Mouse (Mus musculus) midbrain, embryonic 16.5 days (tissue): ENCODE measurements around the gene Cux2. TPM values are rescaled to one million over a fixed set of nuclear protein-coding genes. Genes with fewer than 3 reads are reported as not detected.
A peak's percentile ranks its signal among the peaks of the same experiment; 100 is the strongest.

Source experiments
- ATAC-seq: fragments of 200-750 bp; cut with Nextera tagmentation; 2 replicates; pipeline ENCODE4 v1.8.0; 2017; ENCODE audit warnings: moderate TSS enrichment
- H3K27ac ChIP-seq: fragments of 300-500 bp; sonication (generic); 2 replicates; pipeline ENCODE4 v1.5.1; 2014; ENCODE audit warnings: mild to moderate bottlenecking, low read length, mixed read lengths
- H3K27me3 ChIP-seq: fragments of 300-500 bp; sonication (generic); 2 replicates; pipeline ENCODE4 v1.6.1; 2014; ENCODE audit warnings: low read depth, low read length, mixed read lengths; ENCODE audit not compliant: control insufficient read depth, insufficient read depth
- H3K36me3 ChIP-seq: fragments of 300-500 bp; sonication (generic); 2 replicates; pipeline ENCODE4 v1.6.1; 2014; ENCODE audit warnings: mild to moderate bottlenecking, low read length, moderate library complexity, mixed read lengths; ENCODE audit not compliant: control insufficient read depth, insufficient read depth
- H3K4me1 ChIP-seq: fragments of 300-500 bp; sonication (generic); 2 replicates; pipeline ENCODE4 v1.6.1; 2014; ENCODE audit warnings: mild to moderate bottlenecking, low read length, mixed read lengths; ENCODE audit not compliant: control insufficient read depth, insufficient read depth
- H3K4me2 ChIP-seq: fragments of 300-500 bp; sonication (generic); 2 replicates; pipeline ENCODE4 v1.6.1; 2014; ENCODE audit warnings: mild to moderate bottlenecking, low read length, mixed read lengths
- H3K4me3 ChIP-seq: fragments of 300-500 bp; sonication (generic); 2 replicates; pipeline ENCODE4 v1.5.1; 2014; ENCODE audit warnings: low read depth, mild to moderate bottlenecking, low read length, moderate library complexity, mixed read lengths
- H3K9ac ChIP-seq: fragments of 300-500 bp; sonication (generic); 2 replicates; pipeline ENCODE4 v1.6.1; 2014; ENCODE audit warnings: low read depth, low read length, mixed read lengths
- H3K9me3 ChIP-seq: fragments of 300-500 bp; sonication (generic); replicated peaks from 2 replicates; pipeline ENCODE4 v1.6.1; 2014; ENCODE audit warnings: mild to moderate bottlenecking, low read length, mixed read lengths; ENCODE audit not compliant: control insufficient read depth, poor library complexity, severe bottlenecking
- WGBS: fragments of 180-500 bp; shearing (Covaris S2); extraction: QIAGEN DNeasy Blood & Tissue Kit; methylation state at CpG from one replicate; pipeline ENCODE4 v1.1.7; 2014; 5-methylcytosine and 5-hydroxymethylcytosine counted together
- polyA plus RNA-seq: library from polyadenylated mRNA; unstranded; fragments of >200 nt; fragmentation: Nextera tagmentation; extraction: Ambion mirVana; gene quantifications from 2 replicates; pipeline ENCODE4 v1.2.1, GENCODE M21; 2015

Gene Cux2
- polyA plus RNA-seq, 1 experiment from 2014 or later, result 20.2 TPM

DNA sequence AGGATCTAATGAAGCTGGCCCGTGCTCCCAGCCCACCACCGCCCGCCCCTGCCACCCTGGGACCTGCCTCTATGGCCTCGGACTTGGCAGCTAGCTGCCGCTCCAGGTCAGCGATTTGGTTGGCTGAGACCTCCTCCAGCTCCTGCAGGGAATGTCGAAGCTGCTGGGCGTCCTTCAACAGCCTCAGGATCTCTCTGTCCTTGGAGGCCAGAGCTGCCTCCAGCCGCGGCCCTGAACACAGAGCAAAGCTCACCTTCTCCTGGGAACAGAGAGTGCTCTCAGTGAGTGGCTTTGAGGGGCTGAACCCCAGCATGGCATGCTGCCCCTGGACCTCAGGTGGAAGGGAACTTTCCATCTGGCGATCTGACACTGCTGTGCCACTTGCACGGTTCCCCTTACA, 173.0 kb downstream of the Cux2 start:
- peaks cover 10% of the 10 kb centered on the region; the same call in 1 of the 2 replicates for H3K36me3 ChIP-seq
- H3K4me1 ChIP-seq, result no peaks in the 10 kb centered on the region
- no peaks in the 10 kb centered on the region for H3K27me3 ChIP-seq
- 85% methylated on average over 12 of the region's 12 CpGs for WGBS
- no peak overlapping the region for H3K4me2 ChIP-seq
- H3K9me3 ChIP-seq, result no peaks in the 10 kb centered on the region
- H3K4me3 ChIP-seq, result no peak overlapping the region
- no peak overlapping the region for H3K27ac ChIP-seq
- ATAC-seq, result no peak
- H3K9ac ChIP-seq, result no peak overlapping the region

DNA sequence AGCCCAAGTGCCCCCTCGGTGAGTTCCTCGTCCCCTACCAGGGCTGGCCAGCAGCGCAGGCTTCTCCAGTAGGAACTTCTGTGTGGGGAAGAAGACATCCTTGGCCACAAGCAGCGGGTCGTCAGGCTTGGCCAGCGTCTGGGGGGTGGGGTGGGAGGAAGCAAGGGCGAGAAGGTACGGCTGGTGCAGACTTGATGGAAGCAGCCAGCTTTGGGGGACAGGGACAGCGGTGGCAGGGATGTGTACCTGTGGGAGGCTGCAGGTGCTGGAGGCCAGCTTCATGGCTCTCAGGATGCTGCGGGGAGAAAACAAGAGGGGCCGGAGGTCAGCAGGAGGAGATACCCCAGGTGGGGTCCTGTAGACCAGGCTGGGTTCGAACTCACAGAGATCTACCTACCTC, 174.9 kb downstream of the Cux2 start:
- 86% methylated on average over 12 of the region's 12 CpGs for WGBS
- H3K9me3 ChIP-seq, result no peaks in the 10 kb centered on the region
- H3K27me3 ChIP-seq, result no peaks in the 10 kb centered on the region
- no peaks in the 10 kb centered on the region for H3K4me1 ChIP-seq
- H3K27ac ChIP-seq, result no peak overlapping the region
- H3K4me2 ChIP-seq, result no peak overlapping the region
- H3K36me3 ChIP-seq, result peaks cover 10% of the 10 kb centered on the region; the same call in 1 of the 2 replicates
- no peak overlapping the region for H3K9ac ChIP-seq
- ATAC-seq, result no peak
- no peak overlapping the region for H3K4me3 ChIP-seq

GRCm38 (mm10) chr5:121872158-121872557, 177.7 kb downstream of the Cux2 start:
- peak; percentile 55; the same call in 1 of the 2 replicates for ATAC-seq
- Histone ChIP-seq H3K27ac (no peak overlapping the region), H3K4me1 (no peaks in the 10 kb centered on the region), H3K9me3 (no peaks in the 10 kb centered on the region), H3K27me3 (no peaks in the 10 kb centered on the region), H3K9ac (no peak overlapping the region), H3K4me3 (no peak overlapping the region), H3K4me2 (no peak overlapping the region), H3K36me3 (peaks cover 24% of the 10 kb centered on the region)
- 5% methylated on average over 4 of the region's 4 CpGs for WGBS

DNA sequence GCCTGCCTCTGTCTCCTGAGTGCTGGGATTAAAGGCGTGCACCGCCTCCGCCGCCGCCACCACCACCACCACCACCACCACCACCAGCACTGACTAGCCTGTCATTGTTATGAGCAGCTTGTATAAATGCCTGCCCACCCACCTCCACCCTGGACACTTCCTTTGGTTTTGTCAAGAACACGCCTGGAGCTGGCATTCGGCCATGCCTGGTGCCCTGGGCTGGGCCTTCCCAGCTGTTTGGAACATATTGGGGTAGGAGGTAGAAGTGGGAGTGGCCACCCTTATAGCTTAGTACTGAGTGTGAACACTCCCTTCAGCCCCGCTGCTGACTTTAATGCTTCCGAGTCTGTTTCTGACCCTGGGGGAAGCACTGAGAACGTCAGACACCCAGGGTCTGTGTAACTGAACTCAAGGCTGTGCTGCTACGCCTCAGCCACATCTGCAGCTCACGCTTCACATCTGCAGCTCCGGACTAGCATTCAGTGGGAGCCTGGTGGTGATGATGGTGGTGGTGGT, 178.3 kb downstream of the Cux2 start:
- no peak overlapping the region for H3K9ac ChIP-seq
- peaks cover 24% of the 10 kb centered on the region for H3K36me3 ChIP-seq

GRCm38 (mm10) chr5:121870832-121871231, 179.1 kb downstream of the Cux2 start:
- no peak for ATAC-seq
- H3K4me1 ChIP-seq, result no peaks in the 10 kb centered on the region
- no peak overlapping the region for H3K27ac ChIP-seq
- no peaks in the 10 kb centered on the region for H3K9me3 ChIP-seq
- no peak overlapping the region for H3K4me3 ChIP-seq
- 74% methylated on average over 6 of the region's 6 CpGs for WGBS
- no peak overlapping the region for H3K9ac ChIP-seq
- H3K4me2 ChIP-seq, result no peak overlapping the region
- H3K27me3 ChIP-seq, result no peaks in the 10 kb centered on the region
- peaks cover 20% of the 10 kb centered on the region for H3K36me3 ChIP-seq

More for the DNA sequence above, 178.3 kb downstream of the Cux2 start:
- 90% methylated on average over 13 of the region's 13 CpGs for whole genome bisulfite sequencing
- H3K27ac ChIP-seq, result no peak overlapping the region
- H3K4me1 ChIP-seq, result no peaks in the 10 kb centered on the region
- H3K4me3 ChIP-seq, result no peak overlapping the region
- no peak overlapping the region for H3K4me2 ChIP-seq
- H3K27me3 ChIP-seq, result no peaks in the 10 kb centered on the region
- no peaks in the 10 kb centered on the region for H3K9me3 ChIP-seq
- no peak for ATAC-seq

- no peaks in the 10 kb centered on the region for H3K9me3 ChIP-seq
- no peak overlapping the region for H3K27ac ChIP-seq
- no peak overlapping the region for H3K4me2 ChIP-seq
- H3K4me1 ChIP-seq, result no peaks in the 10 kb centered on the region
- H3K4me3 ChIP-seq, result no peak overlapping the region
- H3K9ac ChIP-seq, result no peak overlapping the region
- no peak for ATAC-seq
- WGBS, result 78% methylated on average over 5 of the region's 5 CpGs
- H3K36me3 ChIP-seq, result peaks cover 16% of the 10 kb centered on the region
- H3K27me3 ChIP-seq, result no peaks in the 10 kb centered on the region
Measured at GRCm38 (mm10) chr5:121867963-121868362, 181.9 kb downstream of the Cux2 start.

DNA sequence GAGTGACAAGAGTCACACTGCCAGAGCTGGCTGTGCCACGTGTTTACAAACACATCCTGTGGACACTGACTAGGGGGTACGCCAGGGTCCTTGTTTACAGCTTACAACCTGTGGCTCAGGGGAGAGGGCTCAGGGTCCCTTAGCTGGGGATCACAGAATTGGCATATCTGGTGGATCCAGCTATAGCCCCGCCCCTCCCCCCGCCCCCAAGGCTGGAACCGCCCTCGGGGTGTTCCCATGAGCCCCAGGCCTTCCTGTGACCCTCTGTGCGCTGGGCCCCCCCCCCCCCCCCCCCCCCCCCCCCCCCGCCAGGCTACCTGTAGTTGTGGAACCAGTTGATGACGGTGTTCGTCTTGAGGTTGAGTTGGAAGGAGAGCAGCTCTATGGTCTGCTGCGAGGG, 185.6 kb downstream of the Cux2 start:
- 17% methylated on average over 4 of the region's 11 CpGs for WGBS
- ATAC-seq, result no peak

GRCm38 (mm10) chr5:121861964-121862363, 187.9 kb downstream of the Cux2 start:
- no peak for ATAC-seq
- 53% methylated on average over 5 of the region's 5 CpGs for WGBS
- Histone ChIP-seq H3K4me3 (no peak overlapping the region), H3K27ac (no peak overlapping the region), H3K36me3 (peaks cover 19% of the 10 kb centered on the region), H3K4me2 (no peak overlapping the region), H3K4me1 (no peaks in the 10 kb centered on the region), H3K27me3 (no peaks in the 10 kb centered on the region), H3K9me3 (peaks cover 4% of the 10 kb centered on the region; the same call in 1 of the 2 replicates), H3K9ac (no peak overlapping the region)

More for the DNA sequence above, 185.6 kb downstream of the Cux2 start:
- Histone ChIP-seq H3K4me1 (no peaks in the 10 kb centered on the region), H3K27me3 (no peaks in the 10 kb centered on the region), H3K36me3 (peaks cover 29% of the 10 kb centered on the region), H3K9ac (no peak overlapping the region), H3K27ac (no peak overlapping the region), H3K9me3 (peaks cover 4% of the 10 kb centered on the region; the same call in 1 of the 2 replicates), H3K4me2 (no peak overlapping the region), H3K4me3 (no peak overlapping the region)

- 93% methylated on average over 12 of the region's 12 CpGs for WGBS
- H3K9me3 ChIP-seq, result peaks cover 4% of the 10 kb centered on the region; the same call in 1 of the 2 replicates
- H3K4me3 ChIP-seq, result no peak overlapping the region
- no peak overlapping the region for H3K4me2 ChIP-seq
- H3K27me3 ChIP-seq, result no peaks in the 10 kb centered on the region
- H3K27ac ChIP-seq, result no peak overlapping the region
- no peak for ATAC-seq
- peaks cover 27% of the 10 kb centered on the region for H3K36me3 ChIP-seq
- H3K4me1 ChIP-seq, result peaks cover 2% of the 10 kb centered on the region; the same call in 1 of the 2 replicates
- no peak overlapping the region for H3K9ac ChIP-seq
Measured at GRCm38 (mm10) chr5:121858427-121858826, 191.5 kb downstream of the Cux2 start.
